Mouse (Mus musculus): Measurements from ENCODE around the gene Hspg2.

DNA sequence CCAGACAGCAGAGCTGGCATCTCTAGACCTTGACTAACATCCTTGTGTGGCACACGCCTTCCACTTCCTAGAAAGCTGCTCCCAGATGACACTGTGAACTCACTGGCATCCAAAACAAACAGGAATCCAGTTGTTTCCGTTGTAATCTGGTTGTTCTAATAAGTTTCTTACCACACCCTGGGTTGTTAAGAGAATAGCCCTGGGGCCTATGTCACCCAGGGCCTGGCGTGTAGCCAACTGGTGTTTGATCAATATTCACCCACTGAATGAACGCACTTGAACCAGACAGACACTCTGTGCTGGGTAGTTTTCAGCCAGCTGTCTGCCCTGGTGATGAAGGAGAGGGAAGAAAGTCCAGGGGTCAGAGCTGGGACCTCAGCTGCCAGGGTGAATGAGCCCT, 58.8 kb downstream of the Hspg2 start:
- TF ChIP-seq POLR2A (IDR thresholded peaks at IDR 0.05; ENCODE audit: insufficient read depth, low read depth, low read length) = no peak
- TF ChIP-seq CTCF (IDR thresholded peaks at IDR 0.05) = no peak
